Mouse (Mus musculus) megakaryocyte, embryonic 14.5 days (primary cell): ENCODE data around the gene Trmt61a. TPM values are rescaled to one million over a fixed set of nuclear protein-coding genes. Genes with fewer than 3 reads are reported as not detected.

Source experiments
- H3K27me3 ChIP-seq: replicated peaks from 2 replicates; pipeline ENCODE3; 2012; ENCODE audit warnings: inconsistent platforms
- H3K36me3 ChIP-seq: replicated peaks from 2 replicates; pipeline ENCODE3; 2012; ENCODE audit warnings: low read length, inconsistent platforms, mixed read lengths
- H3K4me1 ChIP-seq: 2 replicates; pipeline ENCODE4 v1.6.1; 2012; ENCODE audit warnings: inconsistent platforms
- H3K4me3 ChIP-seq: replicated peaks from 2 replicates; pipeline ENCODE3; 2012; ENCODE audit warnings: moderate library complexity, mild to moderate bottlenecking, inconsistent platforms
- H3K9me3 ChIP-seq: 2 replicates; pipeline ENCODE4 v1.6.1; 2012; ENCODE audit warnings: inconsistent platforms
- FLI1 ChIP-seq: IDR thresholded peaks from 2 replicates; pipeline ENCODE4 v1.6.1; 2012; ENCODE audit warnings: low read length, inconsistent platforms, mixed read lengths
- GATA1 ChIP-seq: IDR thresholded peaks from 3 replicates; pipeline ENCODE4 v1.6.1; 2012; ENCODE audit warnings: mixed read lengths, low read length, inconsistent platforms, borderline replicate concordance
- polyA plus RNA-seq: library from polyadenylated mRNA; stranded (reverse); fragments of >175 nt; gene quantifications from 2 replicates; pipeline ENCODE4 v1.2.3, GENCODE M21; 2012; ENCODE audit warnings: low replicate concordance; ENCODE audit not compliant: insufficient read depth

The Trmt61a gene
- polyA plus RNA-seq, 1 experiment, result 10.0 TPM

- Histone ChIP-seq H3K27me3 (peaks cover 25% of the 10 kb centered on the region), H3K4me3 (no peak overlapping the region), H3K9me3 (no peaks in the 10 kb centered on the region), H3K4me1 (peaks cover 75% of the 10 kb centered on the region), H3K36me3 (no peaks in the 10 kb centered on the region)
- no peak for TF ChIP-seq FLI1
- no peak for TF ChIP-seq GATA1
Observed at GRCm38 (mm10) chr12:111694880-111695804, 17.2 kb downstream of the Trmt61a start.

GRCm38 (mm10) chr12:111696239-111696638, 18.3 kb downstream of the Trmt61a start:
- no peaks in the 10 kb centered on the region for H3K36me3 ChIP-seq
- H3K4me1 ChIP-seq, result peaks cover 67% of the 10 kb centered on the region
- H3K4me3 ChIP-seq, result no peak overlapping the region
- TF ChIP-seq FLI1 (no peak), GATA1 (no peak)
- H3K27me3 ChIP-seq, result peaks cover 27% of the 10 kb centered on the region
- H3K9me3 ChIP-seq, result no peaks in the 10 kb centered on the region

- Histone ChIP-seq H3K9me3 (no peaks in the 10 kb centered on the region), H3K4me3 (no peak overlapping the region), H3K27me3 (peaks cover 25% of the 10 kb centered on the region), H3K4me1 (peaks cover 52% of the 10 kb centered on the region), H3K36me3 (no peaks in the 10 kb centered on the region)
- TF ChIP-seq FLI1, result no peak
- TF ChIP-seq GATA1, result no peak
Observed at GRCm38 (mm10) chr12:111697708-111698107, 19.8 kb downstream of the Trmt61a start.

- TF ChIP-seq GATA1, result no peak
- no peak for TF ChIP-seq FLI1
- peaks cover 45% of the 10 kb centered on the region for H3K4me1 ChIP-seq
- H3K4me3 ChIP-seq, result no peak overlapping the region
- H3K36me3 ChIP-seq, result no peaks in the 10 kb centered on the region
- H3K9me3 ChIP-seq, result no peaks in the 10 kb centered on the region
- peaks cover 28% of the 10 kb centered on the region for H3K27me3 ChIP-seq
Observed at GRCm38 (mm10) chr12:111698346-111698913, 20.5 kb downstream of the Trmt61a start.

- no peaks in the 10 kb centered on the region for H3K36me3 ChIP-seq
- H3K9me3 ChIP-seq, result no peaks in the 10 kb centered on the region
- peaks cover 35% of the 10 kb centered on the region for H3K4me1 ChIP-seq
- TF ChIP-seq FLI1 (no peak), GATA1 (no peak)
- H3K4me3 ChIP-seq, result no peak overlapping the region
- H3K27me3 ChIP-seq, result peaks cover 34% of the 10 kb centered on the region
Observed at GRCm38 (mm10) chr12:111699542-111699941, 21.6 kb downstream of the Trmt61a start.

GRCm38 (mm10) chr12:111700920-111701458, 23.1 kb downstream of the Trmt61a start:
- Histone ChIP-seq H3K27me3 (peaks cover 42% of the 10 kb centered on the region), H3K36me3 (no peaks in the 10 kb centered on the region), H3K9me3 (no peaks in the 10 kb centered on the region), H3K4me1 (peaks cover 23% of the 10 kb centered on the region), H3K4me3 (no peak overlapping the region)
- TF ChIP-seq FLI1 (no peak), GATA1 (no peak)

GRCm38 (mm10) chr12:111703301-111703700, 25.4 kb downstream of the Trmt61a start:
- TF ChIP-seq GATA1, result no peak
- TF ChIP-seq FLI1, result no peak
- no peak overlapping the region for H3K4me3 ChIP-seq

GRCm38 (mm10) chr12:111704609-111705008, 26.7 kb downstream of the Trmt61a start:
- Histone ChIP-seq H3K27me3 (peaks cover 31% of the 10 kb centered on the region), H3K4me1 (peaks cover 9% of the 10 kb centered on the region; the same call in 1 of the 2 replicates), H3K36me3 (peaks cover 20% of the 10 kb centered on the region), H3K9me3 (no peaks in the 10 kb centered on the region), H3K4me3 (no peak overlapping the region)
- TF ChIP-seq GATA1, result no peak
- TF ChIP-seq FLI1, result no peak

More at GRCm38 (mm10) chr12:111703301-111703700, 25.4 kb downstream of the Trmt61a start:
- peaks cover 34% of the 10 kb centered on the region for H3K27me3 ChIP-seq
- H3K4me1 ChIP-seq, result peaks cover 9% of the 10 kb centered on the region; the same call in 1 of the 2 replicates
- H3K9me3 ChIP-seq, result no peaks in the 10 kb centered on the region
- H3K36me3 ChIP-seq, result peaks cover 9% of the 10 kb centered on the region

GRCm38 (mm10) chr12:111705186-111705973, 27.5 kb downstream of the Trmt61a start:
- no peak for TF ChIP-seq GATA1
- no peak for TF ChIP-seq FLI1
- no peak overlapping the region for H3K4me3 ChIP-seq
- H3K9me3 ChIP-seq, result no peaks in the 10 kb centered on the region
- peaks cover 24% of the 10 kb centered on the region for H3K27me3 ChIP-seq
- peaks cover 28% of the 10 kb centered on the region for H3K36me3 ChIP-seq
- peaks cover 4% of the 10 kb centered on the region; the same call in 1 of the 2 replicates for H3K4me1 ChIP-seq

GRCm38 (mm10) chr12:111708181-111708580, 30.3 kb downstream of the Trmt61a start:
- no peak for TF ChIP-seq FLI1
- no peak for TF ChIP-seq GATA1
- Histone ChIP-seq H3K36me3 (peaks cover 40% of the 10 kb centered on the region), H3K27me3 (peaks cover 16% of the 10 kb centered on the region)

More at GRCm38 (mm10) chr12:111708181-111708580, 30.3 kb downstream of the Trmt61a start:
- Histone ChIP-seq H3K9me3 (no peaks in the 10 kb centered on the region), H3K4me1 (peaks cover 19% of the 10 kb centered on the region), H3K4me3 (no peak overlapping the region)
